Mouse (Mus musculus): Measurements from ENCODE around the gene Nipsnap3a. TPM values are rescaled to one million over a fixed set of nuclear protein-coding genes. Genes with fewer than 3 reads are reported as not detected.
A peak's percentile ranks its signal among the peaks of the same experiment; 100 is the strongest.

Gene Nipsnap3a
- total RNA-seq (2015; ENCODE audit: low replicate concordance) (not detected in 2 replicates), total RNA-seq (2017; ENCODE audit: low replicate concordance) (not detected in 2 replicates)

DNA sequence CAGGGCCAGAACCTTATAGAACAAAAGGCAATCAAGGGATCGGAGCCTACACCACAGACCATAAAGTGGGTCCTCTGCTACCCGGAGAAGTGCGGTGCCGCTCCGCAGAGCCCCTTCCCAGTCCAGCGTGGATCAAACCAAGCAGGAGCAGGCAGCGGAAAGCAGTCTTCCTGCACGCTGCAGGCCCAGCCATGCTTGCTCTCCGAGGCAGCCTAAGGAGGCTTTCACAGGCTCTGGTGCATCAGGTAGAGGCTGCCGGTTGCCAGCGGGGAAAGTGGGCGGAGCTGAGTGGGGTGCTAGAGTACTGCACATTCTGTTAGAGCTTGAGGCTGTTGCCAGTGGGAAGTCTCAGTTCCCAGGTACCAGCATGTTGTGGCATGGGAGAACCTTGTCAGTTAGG is at the start of gene Nipsnap3a:
Nipsnap3a (plus strand) TSS at position 25 of the 400 bp plus-strand sequence.
- ATAC-seq (replicated peaks; ENCODE audit: low FRiP score, poor library complexity, severe bottlenecking), result no peak

- no peak for ATAC-seq (replicated peaks; ENCODE audit: low FRiP score, poor library complexity, severe bottlenecking)
Observed at GRCm38 (mm10) chr4:52946665-52947064, 42.4 kb upstream of the Nipsnap3a start.

DNA sequence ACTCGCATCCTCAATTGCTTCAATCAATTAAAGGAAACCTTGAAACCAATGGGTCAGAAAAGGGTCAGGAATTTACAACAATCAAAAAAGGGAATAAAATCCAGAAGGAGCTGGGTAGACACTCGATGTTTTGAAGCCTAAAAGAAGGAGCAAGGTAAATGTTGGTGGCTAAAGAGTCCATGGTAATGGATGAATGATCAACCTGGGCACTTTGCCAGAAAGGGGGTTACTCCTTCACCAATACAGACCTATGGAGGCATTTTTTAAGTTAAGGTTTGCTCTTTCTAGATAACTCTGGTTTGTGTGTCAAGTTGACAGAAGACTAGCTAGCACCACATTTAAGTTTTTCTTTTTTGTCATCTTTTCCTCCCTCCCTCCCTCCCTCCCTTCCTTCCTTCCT is 40.1 kb upstream of the Nipsnap3a start:
- ATAC-seq (replicated peaks; ENCODE audit: low FRiP score, poor library complexity, severe bottlenecking), result no peak

DNA sequence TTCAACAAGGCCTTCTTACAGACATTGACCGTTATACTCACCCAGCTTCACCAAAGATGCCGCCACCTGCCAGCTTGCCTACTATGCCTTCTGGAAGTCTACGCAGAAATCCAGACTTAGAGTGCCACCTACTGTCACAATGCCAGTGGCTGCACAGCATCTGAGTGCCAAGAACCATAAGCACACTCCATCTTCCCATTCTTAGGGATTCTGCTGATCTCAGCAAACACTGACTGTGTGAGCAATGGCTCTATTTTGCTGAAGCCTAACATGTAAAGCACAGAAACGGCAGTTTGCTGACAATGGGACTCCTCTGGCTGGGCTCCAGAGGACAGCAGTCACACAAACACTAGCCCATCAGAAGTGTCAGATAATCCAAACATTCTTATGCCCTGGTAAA is 30.4 kb upstream of the Nipsnap3a start:
- ATAC-seq (replicated peaks; ENCODE audit: low FRiP score, poor library complexity, severe bottlenecking), result no peak

DNA sequence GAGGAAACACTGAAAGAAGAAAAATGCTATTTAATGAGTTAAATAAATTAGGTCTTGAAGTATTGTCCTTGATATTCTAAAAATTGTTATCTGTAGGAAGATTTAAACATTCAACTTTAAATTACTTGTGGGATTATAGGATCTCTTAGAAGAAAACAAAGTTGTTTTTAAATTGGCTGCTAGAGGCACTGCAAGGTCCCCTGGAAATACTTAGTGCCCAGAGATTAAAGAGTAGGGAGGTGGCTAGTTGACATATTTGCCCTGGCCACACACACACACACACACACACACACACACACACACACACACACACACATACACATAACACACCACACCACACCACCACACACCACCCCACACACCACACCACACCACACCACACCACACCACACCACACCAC is 24.8 kb upstream of the Nipsnap3a start, which contains the start of gene Olfr270:
Olfr270 (plus strand) TSS at position 301 of the 400 bp plus-strand sequence.
- ATAC-seq (replicated peaks; ENCODE audit: low FRiP score, poor library complexity, severe bottlenecking), result no peak

DNA sequence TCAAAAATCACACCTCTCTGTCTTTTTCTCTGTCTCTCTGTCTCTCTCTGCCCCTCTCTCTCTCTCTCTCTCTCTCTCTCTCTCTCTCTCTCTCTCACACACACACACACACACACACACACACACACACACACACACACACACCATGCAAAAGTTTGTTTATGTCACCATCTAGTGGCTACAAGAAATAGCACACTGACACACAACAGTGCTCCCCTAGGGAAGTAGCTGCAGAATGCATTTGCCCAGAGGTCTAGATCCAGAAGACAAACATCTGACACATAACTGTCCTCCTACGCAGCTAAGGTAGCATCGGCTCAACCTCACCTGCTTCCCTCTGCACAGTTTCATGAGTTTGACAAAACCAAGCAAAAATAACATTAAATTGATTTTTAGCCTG is 3.9 kb upstream of the Nipsnap3a start:
- no peak for ATAC-seq (replicated peaks; ENCODE audit: low FRiP score, poor library complexity, severe bottlenecking)

DNA sequence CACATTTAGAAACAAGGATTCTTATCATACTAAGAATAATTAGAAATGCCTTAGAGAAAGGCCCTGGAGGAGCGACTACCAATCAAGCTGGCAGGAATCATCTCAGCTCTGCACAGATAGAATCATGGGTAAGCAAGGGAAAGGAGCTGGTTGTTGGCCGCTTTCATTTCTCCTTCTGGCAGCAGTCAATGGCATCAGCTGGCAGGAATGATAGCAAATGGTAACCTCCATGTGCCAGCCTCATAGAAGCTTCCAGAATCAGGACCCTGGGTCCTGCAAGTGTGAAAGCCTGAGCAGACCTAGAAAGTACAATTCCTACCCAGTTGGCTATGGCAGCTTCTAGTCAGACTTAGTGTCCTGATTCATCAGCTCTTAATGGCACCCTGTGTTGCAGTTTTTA is 2.8 kb upstream of the Nipsnap3a start:
- ATAC-seq (replicated peaks; ENCODE audit: low FRiP score, poor library complexity, severe bottlenecking), result no peak

DNA sequence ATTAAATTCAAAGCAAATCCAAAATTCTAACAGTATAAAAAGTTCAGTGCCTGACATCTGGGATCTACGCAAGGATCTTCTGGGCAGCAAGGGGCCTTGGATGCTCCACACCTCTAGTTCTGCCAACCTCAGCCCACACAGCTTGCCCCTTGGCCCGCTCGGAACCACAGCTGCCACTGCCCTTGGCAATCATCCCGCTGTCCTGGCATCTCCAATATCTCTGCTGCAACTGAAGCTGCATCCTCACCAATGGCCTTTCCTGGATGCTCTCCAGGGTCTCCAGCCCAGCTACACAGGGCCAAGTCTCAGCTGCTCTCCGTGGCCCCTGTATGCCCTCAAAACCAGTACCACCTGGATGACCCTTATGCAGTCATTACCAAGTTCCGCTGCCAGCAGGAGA is 10.4 kb downstream of the Nipsnap3a start:
- ATAC-seq (replicated peaks; ENCODE audit: low FRiP score, poor library complexity, severe bottlenecking), result no peak

DNA sequence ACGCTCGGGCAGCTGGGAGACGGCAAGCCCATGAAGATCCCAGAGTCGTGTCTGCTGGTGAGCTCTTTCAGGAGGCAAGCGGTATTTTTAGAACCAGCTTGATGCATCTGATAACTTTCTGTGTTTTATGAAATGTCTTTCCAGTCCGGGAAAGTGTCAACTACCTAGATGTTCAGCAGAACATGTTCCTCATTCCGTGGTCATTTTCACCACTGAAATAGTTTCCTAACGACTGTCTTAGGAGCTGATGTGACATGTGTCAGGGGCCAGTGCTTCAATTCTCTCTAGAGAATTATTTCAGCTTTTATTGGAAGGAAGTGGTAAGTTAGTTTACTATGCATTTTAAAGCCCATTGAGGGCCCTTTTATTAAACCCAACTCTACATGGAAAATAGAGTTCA is 11.1 kb downstream of the Nipsnap3a start:
- ATAC-seq (replicated peaks; ENCODE audit: low FRiP score, poor library complexity, severe bottlenecking), result no peak

DNA sequence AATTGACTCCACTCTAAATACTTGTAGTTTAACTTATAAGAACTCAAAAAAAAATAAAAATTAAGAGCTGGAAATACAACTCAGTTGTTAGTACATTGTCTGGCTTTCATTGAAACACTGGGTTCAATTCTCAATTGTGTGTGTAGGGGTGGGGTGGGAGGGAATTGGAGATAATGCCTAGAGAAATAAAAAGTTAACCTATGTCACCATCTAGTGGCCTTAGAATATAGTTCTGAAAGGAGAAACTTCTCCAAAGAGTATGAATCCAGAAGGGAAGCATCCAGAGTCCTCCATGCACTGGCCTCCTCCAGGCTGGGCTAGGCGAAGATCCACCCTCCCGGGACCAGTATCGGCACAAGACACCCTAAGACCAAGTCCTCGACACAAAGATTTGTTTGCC is 20.1 kb downstream of the Nipsnap3a start:
- no peak for ATAC-seq (replicated peaks; ENCODE audit: low FRiP score, poor library complexity, severe bottlenecking)

- no peak for ATAC-seq (replicated peaks; ENCODE audit: low FRiP score, poor library complexity, severe bottlenecking)
Observed at GRCm38 (mm10) chr4:53009871-53010270, 20.8 kb downstream of the Nipsnap3a start.

- peak; percentile 99 for ATAC-seq (replicated peaks; ENCODE audit: low FRiP score, poor library complexity, severe bottlenecking)
Observed at GRCm38 (mm10) chr4:53011732-53012361, 22.8 kb downstream of the Nipsnap3a start, which contains the start of gene Nipsnap3b. Gene Nipsnap3b, plus strand, starts transcription at chr4:53011880.

- ATAC-seq (replicated peaks; ENCODE audit: low FRiP score, poor library complexity, severe bottlenecking), result no peak
Observed at GRCm38 (mm10) chr4:53014421-53014820, 25.3 kb downstream of the Nipsnap3a start.

GRCm38 (mm10) chr4:53015024-53015423 is 26.0 kb downstream of the Nipsnap3a start:
- no peak for ATAC-seq (replicated peaks; ENCODE audit: low FRiP score, poor library complexity, severe bottlenecking)

DNA sequence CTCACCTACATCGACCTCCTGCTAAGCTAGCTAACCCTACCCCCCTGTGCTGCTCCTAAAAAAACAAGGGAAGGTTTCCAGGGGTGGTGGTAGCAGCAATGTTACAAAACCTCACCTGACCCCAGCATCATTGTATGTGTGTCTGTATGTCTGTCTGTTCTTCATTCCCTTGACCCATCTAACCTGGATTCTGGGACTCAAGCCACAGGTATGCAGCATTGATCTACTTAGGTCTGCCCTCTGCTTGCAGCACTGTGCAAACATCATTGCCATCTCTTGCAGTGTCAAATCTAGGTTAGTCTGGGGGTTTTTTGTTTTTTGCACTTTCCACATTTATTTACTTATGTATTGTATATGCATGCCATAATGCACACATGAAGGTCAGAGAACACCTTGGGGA is 29.3 kb downstream of the Nipsnap3a start:
- no peak for ATAC-seq (replicated peaks; ENCODE audit: low FRiP score, poor library complexity, severe bottlenecking)

- ATAC-seq (replicated peaks; ENCODE audit: low FRiP score, poor library complexity, severe bottlenecking), result no peak
Observed at GRCm38 (mm10) chr4:53023189-53023925, 34.3 kb downstream of the Nipsnap3a start.

- no peak for ATAC-seq (replicated peaks; ENCODE audit: low FRiP score, poor library complexity, severe bottlenecking)
Observed at GRCm38 (mm10) chr4:53024397-53024796, 35.3 kb downstream of the Nipsnap3a start.

DNA sequence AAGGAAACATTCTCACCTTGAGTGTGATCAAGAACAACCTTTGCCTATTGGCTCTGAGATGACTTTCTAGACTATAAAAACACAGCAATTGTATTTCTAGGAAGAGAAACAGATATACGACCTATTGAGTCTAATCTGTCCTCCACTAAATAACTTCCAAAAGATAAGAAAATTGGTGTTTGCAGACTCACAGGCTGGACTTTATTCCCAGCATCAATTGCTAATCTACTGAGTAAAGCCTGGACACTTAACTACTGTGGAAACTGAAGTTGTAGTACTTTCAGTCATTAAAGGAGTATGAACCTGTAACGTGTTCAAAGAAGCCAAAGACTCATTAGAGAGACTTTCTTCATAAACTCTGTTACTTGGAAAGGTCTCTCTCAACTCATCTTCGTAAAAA is 38.7 kb downstream of the Nipsnap3a start:
- no peak for ATAC-seq (replicated peaks; ENCODE audit: low FRiP score, poor library complexity, severe bottlenecking)

DNA sequence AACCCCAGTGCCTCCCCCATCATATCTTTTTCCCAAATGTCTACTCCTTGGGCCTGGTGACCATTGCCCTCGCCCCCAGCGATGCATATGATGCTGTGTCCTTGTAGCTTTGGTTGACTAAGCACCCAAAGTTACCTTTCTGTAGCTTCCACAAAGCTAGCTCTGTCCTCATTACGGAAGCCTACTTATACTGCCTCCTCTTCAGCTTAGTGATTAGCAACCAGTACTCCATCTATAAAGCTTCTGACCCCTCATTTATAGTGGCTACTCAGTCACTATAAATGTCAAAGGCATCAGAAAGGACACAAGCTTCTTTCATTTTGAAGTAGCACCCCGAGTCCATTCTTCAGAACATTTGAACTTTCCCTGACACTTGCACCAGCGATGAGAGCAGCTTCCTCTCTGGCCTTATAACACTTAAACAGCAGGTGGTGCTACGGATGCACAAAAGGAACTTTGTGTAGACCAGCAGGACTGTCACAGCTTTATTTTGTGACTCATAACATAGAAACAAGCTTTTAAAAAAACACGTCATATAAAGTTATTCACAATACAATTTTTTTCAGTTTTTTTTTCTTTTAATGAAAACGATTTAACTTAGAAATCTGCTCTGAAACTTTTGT is 41.4 kb downstream of the Nipsnap3a start:
- no peak for ATAC-seq (replicated peaks; ENCODE audit: low FRiP score, poor library complexity, severe bottlenecking)

- no peak for ATAC-seq (replicated peaks; ENCODE audit: low FRiP score, poor library complexity, severe bottlenecking)
Observed at GRCm38 (mm10) chr4:53043819-53044218, 54.7 kb downstream of the Nipsnap3a start.

GRCm38 (mm10) chr4:53045807-53046206 is 56.7 kb downstream of the Nipsnap3a start:
- ATAC-seq (replicated peaks; ENCODE audit: low FRiP score, poor library complexity, severe bottlenecking), result no peak

Data from erythroblast, adult 5-6 weeks (primary cell).